Mouse (Mus musculus) CH12.LX (cell line): ENCODE results near the gene Pak1ip1. TPM values are rescaled to one million over a fixed set of nuclear protein-coding genes. Genes with fewer than 3 reads are reported as not detected.

Source experiments
- DNase-seq: peaks from one replicate; pipeline ENCODE4 v3.0.0-alpha.2; 2013; ENCODE audit errors: extremely low read depth
- H3K27ac ChIP-seq: 2 replicates; pipeline ENCODE4 v1.5.1; 2012; ENCODE audit warnings: low read depth, mild to moderate bottlenecking, control low read depth, moderate library complexity; ENCODE audit not compliant: insufficient read depth
- H3K27me3 ChIP-seq: replicated peaks from 2 replicates; pipeline ENCODE3; 2012; ENCODE audit warnings: inconsistent platforms
- H3K36me3 ChIP-seq, 2 experiments: replicated peaks in 1 of 2; 2 replicates each; pipeline versions ENCODE3 to v1.6.1; 2012; ENCODE audit warnings: inconsistent platforms in 1 of 2, low read length in 1 of 2, mild to moderate bottlenecking in 1 of 2, mixed read lengths in 1 of 2, moderate library complexity in 1 of 2; ENCODE audit not compliant: control insufficient read depth in 1 of 2, insufficient read depth in 1 of 2
- H3K4me1 ChIP-seq, 2 experiments: 2 replicates each; pipeline ENCODE4 v1.6.1; 2012; ENCODE audit warnings: inconsistent platforms in 1 of 2, moderate library complexity in 1 of 2; ENCODE audit not compliant: insufficient read depth in 2 of 2, control insufficient read depth in 1 of 2
- H3K4me2 ChIP-seq: 2 replicates; pipeline ENCODE4 v1.6.1; 2012; ENCODE audit warnings: low read depth, mild to moderate bottlenecking, control low read depth; ENCODE audit not compliant: poor library complexity, insufficient read depth, severe bottlenecking
- H3K4me3 ChIP-seq, 3 experiments: fragments of 150-350 bp in 1 of 3; sonication (generic) in 1 of 3; replicated peaks in 1 of 3; 2 replicates each; pipeline versions ENCODE3 to v1.5.1; 2011 to 2012; ENCODE audit warnings: low read depth in 2 of 3, low read length in 2 of 3, mild to moderate bottlenecking in 2 of 3, moderate library complexity in 2 of 3, control low read depth in 1 of 3, improper control_type of control experiment in 1 of 3, inconsistent platforms in 1 of 3, mixed read lengths in 1 of 3; ENCODE audit not compliant: poor library complexity in 1 of 3
- H3K79me2 ChIP-seq: replicated peaks from 2 replicates; pipeline ENCODE4 v1.6.1; 2012; ENCODE audit warnings: mild to moderate bottlenecking, moderate library complexity; ENCODE audit not compliant: control insufficient read depth, poor library complexity, insufficient read depth, severe bottlenecking; ENCODE audit errors: extremely low read depth
- H3K9ac ChIP-seq: 2 replicates; pipeline ENCODE4 v1.6.1; 2012; ENCODE audit warnings: low read depth, mild to moderate bottlenecking, control low read depth, moderate library complexity; ENCODE audit not compliant: insufficient read depth
- H3K9me3 ChIP-seq: replicated peaks from 2 replicates; pipeline ENCODE3; 2012; ENCODE audit warnings: low read length, inconsistent platforms, mixed read lengths
- BHLHE40 ChIP-seq: IDR thresholded peaks from 2 replicates; pipeline ENCODE4 v1.6.1; 2011; ENCODE audit warnings: mild to moderate bottlenecking, low read depth, low read length, improper control_type of control experiment
- ELF1 ChIP-seq: IDR thresholded peaks from 2 replicates; pipeline ENCODE4 v1.6.1; 2014; ENCODE audit warnings: low read depth, mild to moderate bottlenecking, inconsistent platforms, low read length, improper control_type of control experiment
- EP300 ChIP-seq: IDR thresholded peaks from 2 replicates; pipeline ENCODE4 v1.6.1; 2011; ENCODE audit warnings: low read length, improper control_type of control experiment
- ETS1 ChIP-seq: conservative IDR thresholded peaks from 2 replicates; pipeline ENCODE4 v1.6.1; 2012; ENCODE audit warnings: low read depth, mild to moderate bottlenecking, inconsistent platforms, low read length, improper control_type of control experiment, moderate library complexity
- HCFC1 ChIP-seq: IDR thresholded peaks from 2 replicates; pipeline ENCODE4 v1.6.1; 2012; ENCODE audit warnings: low read depth, mild to moderate bottlenecking, inconsistent platforms, low read length, improper control_type of control experiment
- IRF4 ChIP-seq: IDR thresholded peaks from 2 replicates; pipeline ENCODE4 v1.6.1; 2014; ENCODE audit warnings: low read depth, mild to moderate bottlenecking, inconsistent platforms, low read length, improper control_type of control experiment
- MAZ ChIP-seq: IDR thresholded peaks from 2 replicates; pipeline ENCODE4 v1.6.1; 2012; ENCODE audit warnings: low read depth, mild to moderate bottlenecking, inconsistent platforms, low read length, improper control_type of control experiment, moderate library complexity
- NELFE ChIP-seq: IDR thresholded peaks from 2 replicates; pipeline ENCODE4 v1.6.1; 2011; ENCODE audit warnings: low read depth, low read length, improper control_type of control experiment
- POLR2AphosphoS2 ChIP-seq: IDR thresholded peaks from 2 replicates; pipeline ENCODE4 v1.6.1; 2011; ENCODE audit warnings: low read depth, low read length, improper control_type of control experiment
- RAD21 ChIP-seq: IDR thresholded peaks from 2 replicates; pipeline ENCODE4 v1.6.1; 2011; ENCODE audit warnings: low read depth, mild to moderate bottlenecking, low read length, improper control_type of control experiment, moderate library complexity
- ZC3H11A ChIP-seq: IDR thresholded peaks from 2 replicates; pipeline ENCODE4 v1.6.1; 2012; ENCODE audit warnings: low read depth, mild to moderate bottlenecking, inconsistent platforms, low read length, improper control_type of control experiment
- dilution Hi-C: fragments of 300-500 bp; cut with MboI; formaldehyde crosslinking; loops from 2 replicates; pipeline ENCODE4 v1.14.3; 2020; ENCODE audit warnings: low sequenced_read_pairs; ENCODE audit not compliant: extremely low pct_unique_long_range_greater_than_20kb, extremely low pct_ligation_motif_present
- in situ Hi-C: fragments of 300-500 bp; cut with MboI; formaldehyde crosslinking; loops from 3 replicates; pipeline ENCODE4 v1.14.3; 2019; ENCODE audit warnings: low sequenced_read_pairs, low pct_ligation_motif_present, low pct_unique_long_range_greater_than_20kb, mixed read lengths
- polyA plus RNA-seq: library from polyadenylated mRNA; unstranded; fragments of >175 nt; gene quantifications from 2 replicates; pipeline ENCODE4 v1.2.1, GENCODE M21; 2012; ENCODE audit warnings: low read depth; ENCODE audit not compliant: insufficient read length
- total RNA-seq, 2 experiments: library from RNA; depleted of rRNA; stranded (reverse); fragments of 300-350 nt in 1 of 2; fragments of >200 nt in 1 of 2; gene quantifications; 2 replicates each; pipeline ENCODE4 v1.2.3; 2012 to 2014

Gene Pak1ip1
- total and polyA plus RNA-seq, 3 experiments = 54.8 to 81.9 (median 66.1) TPM

GRCm38 (mm10) chr13:40968564-40968963 is 32.3 kb upstream of the Pak1ip1 start:
- Histone ChIP-seq H3K36me3 (no peaks in the 10 kb centered on the region), H3K27me3 (no peaks in the 10 kb centered on the region), H3K79me2 (no peaks in the 10 kb centered on the region), H3K4me1 (peaks cover 13 to 26% of the 10 kb centered on the region in 2 experiments), H3K9me3 (no peaks in the 10 kb centered on the region), H3K27ac (peak overlapping the region; percentile 51), H3K4me2 (peak overlapping the region; percentile 26; the same call in 1 of the 2 replicates), H3K4me3 (no peak overlapping the region), H3K9ac (peak overlapping the region; percentile 27; the same call in 1 of the 2 replicates)
- in situ Hi-C loops (no loop called here), dilution Hi-C loops (no loop called here)
- TF ChIP-seq ELF1 = 0 out of 2 replicates have a peak, but pooled peaks have one; percentile 3
- TF ChIP-seq MAZ = no peak
- peak; percentile 50 for DNase-seq

- dilution Hi-C loops (no loop called here), in situ Hi-C loops (loop anchor here (10.0 kb wide), 1 partner anchor 125 kb away; no protein-coding TSS in a partner anchor)
- Histone ChIP-seq H3K9ac (no peak overlapping the region), H3K27me3 (no peaks in the 10 kb centered on the region), H3K27ac (no peak overlapping the region), H3K79me2 (no peaks in the 10 kb centered on the region), H3K9me3 (no peaks in the 10 kb centered on the region), H3K36me3 (no peaks in the 10 kb centered on the region), H3K4me2 (no peak overlapping the region), H3K4me3 (no peak overlapping the region), H3K4me1 (peaks cover 13 to 26% of the 10 kb centered on the region in 2 experiments)
- no peak for DNase-seq
- TF ChIP-seq POLR2AphosphoS2 (no peak), ZC3H11A (no peak), BHLHE40 (no peak), IRF4 (no peak), HCFC1 (no peak), NELFE (no peak)
Measured at GRCm38 (mm10) chr13:40969761-40970390, 30.9 kb upstream of the Pak1ip1 start.

- Histone ChIP-seq H3K79me2 (no peaks in the 10 kb centered on the region), H3K27me3 (no peaks in the 10 kb centered on the region), H3K4me1 (peaks cover 13 to 26% of the 10 kb centered on the region in 2 experiments), H3K9me3 (no peaks in the 10 kb centered on the region), H3K4me2 (no peak overlapping the region), H3K36me3 (no peaks in the 10 kb centered on the region), H3K9ac (no peak overlapping the region), H3K4me3 (no peak overlapping the region), H3K27ac (no peak overlapping the region)
- dilution Hi-C loops = no loop called here
- in situ Hi-C loops = loop anchor here (10.0 kb wide), 1 partner anchor 126 kb away; no protein-coding TSS in a partner anchor
- no peak for DNase-seq
- TF ChIP-seq ETS1 = no peak
- no peak for TF ChIP-seq RAD21
- 0 out of 2 replicates have a peak, but pooled peaks have one; percentile 6 for TF ChIP-seq BHLHE40
- TF ChIP-seq IRF4 = no peak
- TF ChIP-seq EP300 = no peak
Measured at GRCm38 (mm10) chr13:40971261-40971660, 29.6 kb upstream of the Pak1ip1 start.
